Mouse (Mus musculus) forebrain, embryonic 12.5 days (tissue): ENCODE results near the gene Ovol2. TPM values are rescaled to one million over a fixed set of nuclear protein-coding genes. Genes with fewer than 3 reads are reported as not detected.
A peak's percentile ranks its signal among the peaks of the same experiment; 100 is the strongest.

Experiments used
- ATAC-seq: fragments of 200-750 bp; cut with Nextera tagmentation; 2 replicates; pipeline ENCODE4 v1.8.0; 2017; ENCODE audit warnings: moderate TSS enrichment; ENCODE audit not compliant: low FRiP score
- H3K27ac ChIP-seq: fragments of 300-500 bp; sonication (generic); 2 replicates; pipeline ENCODE4 v1.5.1; 2016; ENCODE audit warnings: mild to moderate bottlenecking
- H3K27me3 ChIP-seq: fragments of 300-500 bp; sonication (generic); 2 replicates; pipeline ENCODE4 v1.6.1; 2016; ENCODE audit warnings: mild to moderate bottlenecking
- H3K36me3 ChIP-seq: fragments of 300-500 bp; sonication (generic); replicated peaks from 2 replicates; pipeline ENCODE4 v1.6.1; 2016; ENCODE audit warnings: mild to moderate bottlenecking
- H3K4me1 ChIP-seq: fragments of 300-500 bp; sonication (generic); 2 replicates; pipeline ENCODE4 v1.6.1; 2016
- H3K4me2 ChIP-seq: fragments of 300-500 bp; sonication (generic); 2 replicates; pipeline ENCODE4 v1.6.1; 2016; ENCODE audit warnings: mild to moderate bottlenecking, moderate library complexity
- H3K4me3 ChIP-seq: fragments of 300-500 bp; sonication (generic); replicated peaks from 2 replicates; pipeline ENCODE4 v1.5.1; 2016; ENCODE audit warnings: mild to moderate bottlenecking
- H3K9ac ChIP-seq: fragments of 300-500 bp; sonication (generic); 2 replicates; pipeline ENCODE4 v1.6.1; 2016; ENCODE audit warnings: mild to moderate bottlenecking
- H3K9me3 ChIP-seq: fragments of 300-500 bp; sonication (generic); 2 replicates; pipeline ENCODE4 v1.6.1; 2016
- WGBS: fragments of 180-500 bp; shearing (Covaris S2); methylation state at CpG from one replicate; pipeline ENCODE4 v1.1.7; 2016; 5-methylcytosine and 5-hydroxymethylcytosine counted together
- polyA plus RNA-seq: library from polyadenylated mRNA; unstranded; fragments of >200 nt; fragmentation: Nextera tagmentation; extraction: Ambion mirVana; gene quantifications from 2 replicates; pipeline ENCODE4 v1.2.1, GENCODE M21; 2016

The Ovol2 gene
- polyA plus RNA-seq, 1 experiment from 2014 or later = 0.17 TPM

DNA sequence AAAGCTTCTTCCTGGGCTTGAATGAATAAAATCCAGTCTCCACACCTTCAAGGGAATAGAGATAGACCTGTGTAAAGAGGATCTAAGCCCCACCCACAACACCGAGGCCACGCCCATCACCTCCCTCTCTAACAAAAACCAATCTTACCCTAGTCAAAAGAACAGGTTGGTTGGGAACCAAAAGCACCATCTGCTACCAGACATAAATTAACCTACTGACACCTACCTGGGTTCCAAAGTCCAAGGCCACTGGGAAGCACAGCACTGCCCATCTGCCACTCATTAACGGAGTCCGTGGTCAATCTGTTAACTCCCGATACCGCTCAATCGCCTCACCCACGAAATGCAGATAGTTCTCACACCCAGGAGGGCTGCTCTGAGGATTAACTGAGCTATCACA is 23.4 kb downstream of the Ovol2 start:
- H3K9ac ChIP-seq = no peak overlapping the region
- H3K4me3 ChIP-seq = no peak overlapping the region
- 0 out of 2 replicates have a peak, but pooled peaks cover 5% of the 10 kb centered on the region for H3K4me1 ChIP-seq
- no peak overlapping the region for H3K4me2 ChIP-seq
- no peaks in the 10 kb centered on the region for H3K36me3 ChIP-seq
- no peaks in the 10 kb centered on the region for H3K27me3 ChIP-seq
- WGBS = 61% methylated on average over 8 of the region's 8 CpGs
- no peak overlapping the region for H3K27ac ChIP-seq
- 0 out of 2 replicates have a peak, but pooled peaks have one; percentile 17 for ATAC-seq
- H3K9me3 ChIP-seq = no peaks in the 10 kb centered on the region

DNA sequence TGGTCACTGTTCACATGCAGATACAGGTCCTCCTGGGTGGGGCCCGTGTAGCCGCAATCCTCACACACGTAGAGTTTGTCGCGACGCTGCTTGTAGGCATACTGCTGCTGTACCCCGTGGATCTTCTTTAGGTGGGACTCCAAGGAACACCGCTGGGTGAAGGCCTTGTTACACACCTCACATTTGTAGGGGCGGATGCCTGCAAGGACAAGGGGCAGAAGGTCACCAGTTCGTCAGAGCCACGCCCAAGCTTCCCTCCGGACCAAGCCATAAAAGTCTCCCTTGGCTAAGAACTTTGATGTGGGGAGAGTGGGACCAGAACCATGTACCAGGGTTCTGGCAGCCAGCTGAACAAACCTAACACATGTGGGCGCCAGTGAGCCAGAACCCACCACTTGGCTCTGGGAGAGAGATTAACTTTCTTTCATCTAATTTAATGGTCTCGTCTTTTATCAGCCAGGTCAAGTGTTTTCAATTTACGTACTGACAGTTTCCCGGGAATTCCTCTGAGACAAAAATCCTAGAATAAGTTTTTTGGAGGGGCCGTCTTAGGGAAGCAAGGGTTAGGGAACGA is 26.1 kb downstream of the Ovol2 start:
- H3K4me3 ChIP-seq = no peak overlapping the region
- no peak overlapping the region for H3K4me2 ChIP-seq
- ATAC-seq = no peak
- H3K36me3 ChIP-seq = no peaks in the 10 kb centered on the region
- no peak overlapping the region for H3K27ac ChIP-seq
- H3K4me1 ChIP-seq = 0 out of 2 replicates have a peak, but pooled peaks cover 5% of the 10 kb centered on the region
- 74% methylated on average over 18 of the region's 18 CpGs for WGBS
- H3K27me3 ChIP-seq = no peaks in the 10 kb centered on the region
- H3K9me3 ChIP-seq = no peaks in the 10 kb centered on the region
- no peak overlapping the region for H3K9ac ChIP-seq

DNA sequence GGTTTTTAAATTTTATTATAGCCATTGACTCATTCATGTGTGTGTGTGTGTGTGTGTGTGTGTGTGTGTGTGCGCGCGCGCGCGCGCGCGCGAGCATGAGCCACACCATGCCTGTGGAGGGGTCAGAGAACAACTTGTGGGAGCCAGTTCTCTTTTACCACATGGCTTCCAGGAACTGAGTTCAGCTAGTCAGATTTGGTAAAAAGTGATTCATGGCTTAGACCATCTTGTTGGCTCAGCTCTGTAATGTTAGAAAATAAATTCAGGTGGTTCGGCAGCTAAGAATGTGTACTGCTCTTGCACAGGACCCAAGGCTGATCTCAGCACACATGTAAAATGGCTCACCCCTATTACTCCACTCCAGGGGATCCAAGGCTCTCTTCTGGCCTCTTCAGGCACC is 30.8 kb downstream of the Ovol2 start:
- H3K4me1 ChIP-seq = no peaks in the 10 kb centered on the region
- H3K4me2 ChIP-seq = no peak overlapping the region
- no peak for ATAC-seq
- H3K27me3 ChIP-seq = no peaks in the 10 kb centered on the region
- no peak overlapping the region for H3K4me3 ChIP-seq
- no peak overlapping the region for H3K9ac ChIP-seq
- WGBS = 97% methylated on average over 11 of the region's 11 CpGs
- no peak overlapping the region for H3K27ac ChIP-seq
- no peaks in the 10 kb centered on the region for H3K9me3 ChIP-seq
- no peaks in the 10 kb centered on the region for H3K36me3 ChIP-seq

DNA sequence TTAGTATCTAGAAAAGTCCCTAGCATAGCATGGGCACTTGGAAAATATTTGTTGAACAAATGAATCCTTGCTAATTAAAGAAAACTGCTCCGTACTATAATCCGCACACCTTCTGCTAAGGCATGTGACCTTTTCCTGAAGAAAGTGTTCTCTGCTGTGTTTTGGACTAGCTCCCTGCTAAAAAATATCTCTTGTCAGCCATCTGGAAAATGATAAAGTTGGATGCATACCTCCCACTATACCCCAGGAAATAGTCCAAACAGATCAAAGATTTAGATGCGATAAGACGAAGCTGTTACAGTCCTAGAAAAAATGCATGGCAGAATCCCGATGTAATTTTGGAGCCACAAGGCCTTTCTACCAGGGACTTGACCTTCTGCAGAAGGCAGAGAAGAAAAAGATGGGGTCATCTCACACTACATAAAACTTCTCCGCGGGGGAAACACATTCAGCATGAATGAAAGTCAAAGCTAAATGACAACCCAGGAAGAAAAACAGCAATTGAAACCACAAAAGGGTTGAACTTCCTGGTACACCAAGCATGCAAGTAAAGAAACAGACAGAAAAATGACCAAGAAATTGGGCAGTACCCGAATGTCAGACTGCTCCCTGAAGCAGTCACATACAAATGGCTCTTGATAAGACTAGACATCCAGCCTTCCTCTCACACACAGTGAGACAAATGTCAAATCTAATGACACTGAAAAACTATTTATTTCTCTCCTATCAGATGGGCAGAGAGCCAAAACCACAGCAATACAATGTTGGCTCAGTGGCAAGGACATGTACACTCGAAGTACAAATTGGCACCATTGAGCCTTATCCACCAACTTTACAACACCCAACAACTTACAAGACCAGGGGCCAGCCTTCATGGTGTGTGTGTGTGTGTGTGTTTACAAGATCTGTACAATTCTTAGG is 31.9 kb downstream of the Ovol2 start:
- no peak overlapping the region for H3K9ac ChIP-seq
- H3K4me2 ChIP-seq = no peak overlapping the region
- no peak overlapping the region for H3K27ac ChIP-seq
- 85% methylated on average over 9 of the region's 9 CpGs for WGBS
- no peaks in the 10 kb centered on the region for H3K36me3 ChIP-seq
- no peak overlapping the region for H3K4me3 ChIP-seq
- H3K27me3 ChIP-seq = no peaks in the 10 kb centered on the region
- no peaks in the 10 kb centered on the region for H3K9me3 ChIP-seq
- no peak for ATAC-seq
- H3K4me1 ChIP-seq = no peaks in the 10 kb centered on the region

DNA sequence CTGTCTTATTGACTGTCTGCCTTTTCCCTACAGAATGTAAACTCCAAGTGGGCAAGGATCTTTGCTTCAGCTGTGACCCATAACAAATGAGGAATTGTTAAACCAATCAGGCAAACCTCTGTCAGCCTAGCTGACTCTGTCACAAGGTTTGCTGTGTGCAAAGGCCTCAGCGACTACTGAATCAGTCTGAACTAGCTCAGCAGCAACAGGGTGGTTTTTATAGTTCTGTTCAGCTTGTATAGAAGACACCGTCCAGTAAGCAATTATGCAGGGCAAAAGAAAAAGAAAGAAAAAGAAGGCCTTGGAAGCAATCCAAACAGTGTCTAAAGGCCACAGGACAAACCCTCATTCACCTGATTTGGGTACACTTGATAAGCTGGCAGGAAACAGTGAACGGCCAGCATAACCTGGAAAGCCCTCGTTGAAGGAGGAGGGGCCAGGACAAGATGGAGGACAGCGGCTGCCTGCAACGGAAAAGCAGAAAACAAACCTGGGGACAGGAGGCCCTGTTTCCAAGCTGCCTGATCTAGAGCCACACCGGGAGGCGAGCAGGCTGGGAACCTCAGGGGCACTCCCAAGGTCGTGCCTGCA is 36.7 kb downstream of the Ovol2 start:
- H3K4me2 ChIP-seq = no peak overlapping the region
- no peaks in the 10 kb centered on the region for H3K4me1 ChIP-seq
- no peaks in the 10 kb centered on the region for H3K9me3 ChIP-seq
- no peaks in the 10 kb centered on the region for H3K36me3 ChIP-seq
- no peak overlapping the region for H3K9ac ChIP-seq
- no peak overlapping the region for H3K27ac ChIP-seq
- no peaks in the 10 kb centered on the region for H3K27me3 ChIP-seq
- H3K4me3 ChIP-seq = no peak overlapping the region
- no peak for ATAC-seq
- 78% methylated on average over 9 of the region's 9 CpGs for whole genome bisulfite sequencing

DNA sequence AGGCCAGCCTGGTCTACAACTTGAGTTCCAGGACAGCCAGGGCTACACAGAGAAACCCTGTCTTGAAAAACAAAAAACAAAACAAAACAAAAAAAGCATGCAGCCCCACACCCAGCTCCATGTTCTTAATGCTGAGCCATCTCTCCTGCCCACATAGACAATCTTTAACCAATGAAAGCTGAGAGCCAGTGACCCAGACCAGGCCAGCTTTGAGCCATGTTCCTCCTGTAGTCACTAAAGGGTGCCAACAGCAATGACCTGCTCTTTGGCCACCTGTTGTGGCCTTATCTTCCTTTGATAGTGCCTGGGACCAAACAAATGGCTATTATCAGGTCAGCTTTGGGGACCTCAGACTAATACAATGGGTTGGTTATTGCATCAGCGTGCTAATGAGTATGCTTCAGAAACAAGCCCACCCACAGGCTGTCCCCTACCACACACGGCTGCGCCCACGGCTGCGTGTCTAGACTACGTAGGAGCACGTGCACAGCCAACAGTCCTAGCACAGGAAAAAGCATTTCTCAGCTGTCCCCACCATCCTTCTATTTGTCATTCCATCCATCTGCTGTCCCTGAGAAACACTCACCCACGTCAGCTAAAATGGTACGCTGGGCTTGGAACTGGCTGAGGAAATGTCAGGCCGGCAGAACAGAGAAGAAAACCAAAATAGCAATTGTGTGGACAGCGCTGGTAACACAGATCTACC is 40.2 kb downstream of the Ovol2 start:
- H3K9ac ChIP-seq = no peak overlapping the region
- 0 out of 2 replicates have a peak, but pooled peaks cover 3% of the 10 kb centered on the region for H3K27me3 ChIP-seq
- H3K4me2 ChIP-seq = no peak overlapping the region
- no peaks in the 10 kb centered on the region for H3K36me3 ChIP-seq
- no peaks in the 10 kb centered on the region for H3K4me1 ChIP-seq
- H3K27ac ChIP-seq = no peak overlapping the region
- whole genome bisulfite sequencing = 82% methylated on average over 11 of the region's 11 CpGs
- H3K4me3 ChIP-seq = no peak overlapping the region
- no peaks in the 10 kb centered on the region for H3K9me3 ChIP-seq
- ATAC-seq = no peak

DNA sequence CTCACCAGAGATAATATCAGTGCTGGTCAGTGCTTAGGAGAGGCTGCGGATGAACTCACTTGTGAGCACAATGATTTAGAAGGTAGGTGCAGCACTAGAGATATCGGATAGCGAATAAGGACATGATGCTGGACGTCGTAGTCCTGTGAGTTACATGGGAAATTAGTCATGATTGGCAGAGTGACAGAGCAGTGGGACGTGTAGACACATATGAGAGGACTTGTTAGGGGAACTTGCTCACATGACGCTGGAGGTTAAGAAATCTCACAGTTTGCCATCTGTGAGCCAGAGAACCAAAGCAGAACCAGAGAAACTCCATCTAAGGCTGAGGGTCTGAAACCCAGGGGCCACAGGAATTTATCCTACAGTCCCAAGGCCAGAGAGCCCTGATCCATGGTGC is 41.6 kb downstream of the Ovol2 start:
- ATAC-seq = no peak
- no peaks in the 10 kb centered on the region for H3K9me3 ChIP-seq
- no peak overlapping the region for H3K27ac ChIP-seq
- 88% methylated on average over 7 of the region's 7 CpGs for WGBS
- H3K9ac ChIP-seq = no peak overlapping the region
- no peak overlapping the region for H3K4me3 ChIP-seq
- 0 out of 2 replicates have a peak, but pooled peaks cover 3% of the 10 kb centered on the region for H3K27me3 ChIP-seq
- no peak overlapping the region for H3K4me2 ChIP-seq
- no peaks in the 10 kb centered on the region for H3K36me3 ChIP-seq
- no peaks in the 10 kb centered on the region for H3K4me1 ChIP-seq

DNA sequence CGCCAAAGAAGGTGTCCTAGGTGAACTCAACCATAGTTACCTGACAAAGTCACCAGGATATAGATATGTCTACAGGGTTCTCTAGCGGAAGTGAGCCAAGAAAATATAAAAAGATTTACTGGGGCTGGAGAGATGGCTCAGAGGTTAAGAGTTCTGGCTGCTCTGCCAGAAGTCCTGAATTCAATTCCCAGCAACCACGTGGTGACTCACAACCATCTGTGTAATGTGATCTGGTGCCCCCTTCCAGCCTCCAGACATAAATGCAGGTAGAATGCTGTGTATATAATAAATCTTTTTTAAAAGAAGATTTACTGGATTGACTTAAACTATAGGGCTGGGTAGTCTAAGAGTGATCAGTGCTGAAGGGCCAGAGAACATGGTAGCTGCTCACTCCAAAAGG is 50.5 kb downstream of the Ovol2 start:
- H3K4me2 ChIP-seq = no peak overlapping the region
- no peak overlapping the region for H3K4me3 ChIP-seq
- no peak for ATAC-seq
- no peaks in the 10 kb centered on the region for H3K27me3 ChIP-seq
- H3K9ac ChIP-seq = no peak overlapping the region
- peaks cover 21% of the 10 kb centered on the region for H3K36me3 ChIP-seq
- no peaks in the 10 kb centered on the region for H3K9me3 ChIP-seq
- no peak overlapping the region for H3K27ac ChIP-seq
- H3K4me1 ChIP-seq = no peaks in the 10 kb centered on the region
- 72% methylated on average over 3 of the region's 3 CpGs for WGBS

DNA sequence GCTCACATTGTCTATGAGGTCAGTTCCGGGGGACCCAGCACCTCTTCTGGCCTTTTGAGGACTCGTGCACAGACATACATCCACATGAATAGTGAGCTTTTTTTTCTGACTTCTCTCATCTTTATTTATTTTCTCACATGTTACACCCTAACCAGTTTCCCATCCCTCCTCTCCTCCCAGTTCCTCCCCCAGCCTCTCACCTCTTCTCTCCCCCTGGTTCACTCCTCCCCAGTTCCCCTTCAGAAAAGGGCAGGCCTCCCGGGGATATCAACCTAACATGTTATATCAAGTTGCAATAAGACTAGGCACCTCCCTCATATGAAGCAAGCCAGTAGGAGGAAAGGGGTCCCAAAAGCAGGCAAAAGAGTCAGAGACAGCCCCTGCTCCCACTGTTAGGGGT is 51.4 kb downstream of the Ovol2 start:
- WGBS = 74% methylated on average over 3 of the region's 3 CpGs
- ATAC-seq = no peak
- H3K9ac ChIP-seq = no peak overlapping the region

DNA sequence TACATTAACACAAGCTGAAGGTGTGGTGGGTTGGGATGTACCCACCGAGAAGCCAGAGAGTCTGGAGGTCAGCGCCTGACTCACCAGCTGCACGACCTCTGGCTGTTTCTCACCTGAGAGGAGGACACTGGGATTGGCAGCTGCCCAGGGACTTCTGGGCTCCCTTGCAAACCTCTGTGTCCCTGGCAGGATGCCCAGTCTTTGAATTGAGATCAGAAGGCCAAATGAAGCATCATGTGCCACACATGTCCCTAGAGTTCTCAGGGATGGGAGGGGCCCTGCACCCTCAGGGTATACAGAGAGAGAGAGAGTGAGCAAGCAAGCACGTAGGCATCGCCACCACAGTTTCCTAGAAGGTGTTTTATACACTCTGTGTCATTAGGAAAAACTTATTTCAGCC is 52.2 kb downstream of the Ovol2 start:
- Histone ChIP-seq H3K36me3 (peaks cover 21% of the 10 kb centered on the region), H3K27ac (no peak overlapping the region), H3K27me3 (no peaks in the 10 kb centered on the region), H3K9me3 (no peaks in the 10 kb centered on the region), H3K9ac (no peak overlapping the region), H3K4me1 (peaks cover 3% of the 10 kb centered on the region; the same call in 1 of the 2 replicates), H3K4me3 (no peak overlapping the region), H3K4me2 (no peak overlapping the region)
- ATAC-seq = no peak
- 80% methylated on average over 5 of the region's 5 CpGs for WGBS

More for the DNA sequence above, 51.4 kb downstream of the Ovol2 start:
- no peaks in the 10 kb centered on the region for H3K9me3 ChIP-seq
- no peak overlapping the region for H3K4me2 ChIP-seq
- no peaks in the 10 kb centered on the region for H3K27me3 ChIP-seq
- no peak overlapping the region for H3K4me3 ChIP-seq
- H3K27ac ChIP-seq = no peak overlapping the region
- H3K4me1 ChIP-seq = no peaks in the 10 kb centered on the region
- peaks cover 21% of the 10 kb centered on the region for H3K36me3 ChIP-seq

DNA sequence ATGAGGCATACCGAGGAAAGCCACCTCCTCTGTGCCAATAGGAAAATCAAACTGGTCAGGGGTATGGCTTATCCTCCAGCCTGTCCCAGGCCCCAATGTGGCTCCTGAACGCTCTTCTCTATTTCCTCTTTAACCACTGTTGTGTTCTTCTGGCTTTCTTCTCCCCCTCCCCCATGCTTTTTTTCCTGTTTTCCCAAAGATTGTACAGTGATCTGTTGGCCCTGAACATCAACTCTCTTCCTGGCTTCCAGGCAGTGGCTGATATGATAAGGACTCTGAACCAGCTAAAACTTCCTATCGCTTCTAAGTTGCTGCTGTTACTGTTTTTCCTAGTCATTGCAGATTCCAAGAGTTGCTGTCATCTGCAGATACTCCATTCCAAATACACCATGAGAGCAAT is 55.1 kb downstream of the Ovol2 start:
- Histone ChIP-seq H3K9me3 (no peaks in the 10 kb centered on the region), H3K27ac (no peak overlapping the region), H3K4me2 (no peak overlapping the region), H3K9ac (no peak overlapping the region), H3K36me3 (peaks cover 21% of the 10 kb centered on the region), H3K4me1 (peaks cover 6% of the 10 kb centered on the region; the same call in 1 of the 2 replicates), H3K27me3 (no peaks in the 10 kb centered on the region), H3K4me3 (no peak overlapping the region)
- ATAC-seq = no peak
- 95% methylated on average over 3 of the region's 3 CpGs for WGBS

DNA sequence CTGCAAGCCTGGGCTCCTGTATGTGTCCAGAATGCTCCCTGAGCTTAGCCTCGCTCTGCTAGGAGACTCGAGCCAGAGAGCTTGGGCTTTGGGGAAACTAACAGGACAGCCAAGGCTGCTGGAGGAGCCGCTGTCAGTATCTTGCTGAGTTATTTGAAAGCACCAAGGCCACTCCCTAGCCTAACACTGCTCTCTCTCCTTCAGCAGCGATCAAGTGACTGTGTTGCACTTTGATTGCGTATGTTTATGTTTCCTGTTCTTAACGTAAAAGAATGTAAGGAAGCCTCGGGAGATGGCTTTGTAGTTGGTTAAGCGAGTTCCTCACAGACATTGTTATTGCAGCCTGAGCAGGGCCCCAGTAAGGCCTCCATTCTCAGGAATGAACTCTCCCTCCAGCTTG is 57.2 kb downstream of the Ovol2 start:
- 78% methylated on average over 8 of the region's 8 CpGs for WGBS
- Histone ChIP-seq H3K27me3 (no peaks in the 10 kb centered on the region), H3K4me1 (peaks cover 10% of the 10 kb centered on the region; the same call in 1 of the 2 replicates), H3K4me2 (no peak overlapping the region), H3K4me3 (no peak overlapping the region), H3K9me3 (no peaks in the 10 kb centered on the region), H3K36me3 (peaks cover 18% of the 10 kb centered on the region), H3K9ac (0 out of 2 replicates have a peak overlapping the region, but pooled peaks have one; percentile 17), H3K27ac (no peak overlapping the region)
- no peak for ATAC-seq
